ENCODE assay signal across 8 mouse cellular contexts in the genomic region with DNA sequence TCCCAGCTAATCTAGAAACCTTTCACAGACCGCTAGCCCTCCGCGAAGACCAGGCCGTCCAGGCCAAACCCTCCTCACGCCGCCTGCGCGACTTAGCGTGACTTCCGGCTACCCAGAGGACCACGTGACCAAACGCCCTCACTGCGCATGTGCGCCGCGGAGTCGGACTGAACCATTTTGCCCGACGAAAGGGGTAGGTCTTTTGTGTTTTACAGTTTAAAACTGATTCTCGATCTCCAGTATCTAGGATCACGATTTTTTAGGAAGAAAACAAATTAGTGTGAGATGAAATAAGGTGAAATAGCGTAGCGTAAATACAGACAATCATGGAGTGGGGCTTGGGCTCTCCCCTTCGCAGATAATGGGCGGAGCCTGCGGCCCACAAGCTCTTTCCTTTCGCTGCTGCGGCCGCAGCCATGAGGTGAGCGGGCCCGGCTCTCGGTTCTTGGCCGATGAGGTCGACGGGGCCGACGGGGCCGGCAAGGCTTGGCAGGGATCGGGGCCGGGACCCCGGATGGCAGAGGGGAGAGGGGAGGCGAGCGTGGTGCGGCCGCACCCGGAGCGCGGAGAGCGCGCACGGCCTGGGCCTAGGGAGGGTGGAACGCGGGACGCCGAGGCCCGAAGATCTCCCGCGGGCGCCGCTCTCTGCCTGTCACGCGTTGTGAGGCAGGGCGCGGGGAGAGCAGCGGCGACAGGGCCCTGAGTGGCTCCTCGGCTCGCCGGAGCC. TPM values are rescaled to one million over a fixed set of nuclear protein-coding genes. Genes with fewer than 3 reads are reported as not detected.
DNase-seq lines count a peak whose midpoint lies in the region; ATAC-seq and TF ChIP-seq lines count a peak whose summit lies in the region.

Gene Rpl19, plus strand, starts transcription at position 141 of the 727 bp plus-strand sequence.

- H3K9ac ChIP-seq in heart, embryonic 11.5 days (ENCODE audit: low read depth, low read length), result peak within 1 kb of the TSS; percentile 100
- H3K9ac ChIP-seq in kidney, embryonic 16.5 days (replicated peaks; ENCODE audit: low read length), result peak within 1 kb of the TSS; percentile 100
- peak within 1 kb of the TSS; percentile 94 for H3K9ac ChIP-seq in liver, adult 2 months (ENCODE audit: low read depth, low read length)

- H3ac ChIP-seq in myocyte (ENCODE audit: control insufficient read depth, insufficient read length), result peak within 1 kb of the TSS; percentile 79

- peaks cover 10% of the 10 kb centered on the region for H3K4me1 ChIP-seq in heart, embryonic 11.5 days (ENCODE audit: control insufficient read depth, insufficient read depth, low read length)
- peaks cover 32% of the 10 kb centered on the region for H3K4me1 ChIP-seq in kidney, embryonic 16.5 days (ENCODE audit: insufficient read depth, low read length)
- H3K4me1 ChIP-seq in liver, adult 2 months (ENCODE audit: control insufficient read depth, insufficient read depth, low read length), result peaks cover 3% of the 10 kb centered on the region; the same call in 1 of the 2 replicates

- no peak for TF ChIP-seq CTCF in liver, adult 2 months (IDR thresholded peaks at IDR 0.05; ENCODE audit: low read depth, low read length)

- whole genome bisulfite sequencing in heart, embryonic 11.5 days (ENCODE audit: insufficient replicate concordance), result under 1% methylated on average over 69 of the region's 69 CpGs
- under 1% methylated on average over 66 of the region's 69 CpGs for WGBS in kidney, embryonic 16.5 days
- WGBS in liver, adult 2 months, result under 1% methylated on average over 68 of the region's 69 CpGs

- H3K27me3 ChIP-seq in heart, embryonic 11.5 days (ENCODE audit: control insufficient read depth, insufficient read depth, low read length), result no peaks in the 10 kb centered on the region
- H3K27me3 ChIP-seq in kidney, embryonic 16.5 days (ENCODE audit: insufficient read depth, low read length), result no peaks in the 10 kb centered on the region
- peaks cover 2% of the 10 kb centered on the region; the same call in 1 of the 2 replicates for H3K27me3 ChIP-seq in liver, adult 2 months (ENCODE audit: control insufficient read depth, insufficient read depth, low read length)
- H3K27me3 ChIP-seq in myocyte (ENCODE audit: control insufficient read depth, insufficient read depth, insufficient read length), result no peaks in the 10 kb centered on the region
- no peaks in the 10 kb centered on the region for H3K27me3 ChIP-seq in splenic B cell, adult 2 months (ENCODE audit: control insufficient read depth, insufficient read depth, low read length, poor library complexity, severe bottlenecking)

- H3K27ac ChIP-seq in heart, embryonic 11.5 days (ENCODE audit: low read depth, low read length), result peak within 1 kb of the TSS; percentile 85
- peak within 1 kb of the TSS; percentile 97 for H3K27ac ChIP-seq in kidney, embryonic 16.5 days (ENCODE audit: low read length)
- H3K27ac ChIP-seq in liver, adult 2 months (replicated peaks; ENCODE audit: insufficient read depth, low read depth, low read length), result peak within 1 kb of the TSS; percentile 78

- ATAC-seq in erythroblast, adult 5-6 weeks (replicated peaks; ENCODE audit: low FRiP score, poor library complexity, severe bottlenecking), result peak; percentile 90
- peak; percentile 70; the same call in 1 of the 2 replicates for ATAC-seq in heart, embryonic 11.5 days (replicated peaks; ENCODE audit: insufficient number of reproducible peaks, low FRiP score, low TSS enrichment)
- ATAC-seq in kidney, embryonic 16.5 days (ENCODE audit: low FRiP score, low TSS enrichment), result peak; percentile 62

- peak; percentile 91 to 93 for DNase-seq in B cell, adult 2 months
- DNase-seq in brain, adult 2 months (ENCODE audit: low read depth, low spot score), result peak; percentile 97
- peak; percentile 83 for DNase-seq in liver, adult 2 months (ENCODE audit: extremely low read depth, low read depth, low spot score)
- DNase-seq in splenic B cell, adult 2 months (ENCODE audit: low read depth, low spot score), result peak; percentile 93

- peaks cover 21% of the 10 kb centered on the region for H3K36me3 ChIP-seq in heart, embryonic 11.5 days (ENCODE audit: control insufficient read depth, insufficient read depth, low read length)
- H3K36me3 ChIP-seq in kidney, embryonic 16.5 days (ENCODE audit: insufficient read depth, low read length), result peaks cover 33% of the 10 kb centered on the region
- H3K36me3 ChIP-seq in liver, adult 2 months (ENCODE audit: control insufficient read depth, insufficient read depth, low read length), result peaks cover 25% of the 10 kb centered on the region
- H3K36me3 ChIP-seq in myocyte (ENCODE audit: control insufficient read depth, insufficient read depth), result peaks cover 33% of the 10 kb centered on the region
- no peaks in the 10 kb centered on the region; the same call in none of the 2 replicates for H3K36me3 ChIP-seq in splenic B cell, adult 2 months (ENCODE audit: control insufficient read depth, insufficient read depth, low read length, poor library complexity, severe bottlenecking)

- peaks cover 7% of the 10 kb centered on the region for H3K79me2 ChIP-seq in liver, adult 2 months (ENCODE audit: control insufficient read depth, insufficient read depth, low read length)
- peaks cover 21% of the 10 kb centered on the region for H3K79me2 ChIP-seq in myocyte (ENCODE audit: control insufficient read depth, insufficient read depth)

- H3K4me2 ChIP-seq in heart, embryonic 11.5 days, result peak within 1 kb of the TSS; percentile 91
- peak within 1 kb of the TSS; percentile 82 for H3K4me2 ChIP-seq in kidney, embryonic 16.5 days (replicated peaks; ENCODE audit: low read depth, low read length)
- H3K4me2 ChIP-seq in myocyte (ENCODE audit: low read depth), result peak within 1 kb of the TSS; percentile 94

- H3K4me3 ChIP-seq in heart, embryonic 11.5 days (ENCODE audit: low read depth, low read length), result peak within 1 kb of the TSS; percentile 100
- H3K4me3 ChIP-seq in kidney, embryonic 16.5 days (ENCODE audit: low read length), result peak within 1 kb of the TSS; percentile 100
- peak within 1 kb of the TSS; percentile 99 for H3K4me3 ChIP-seq in liver, adult 2 months (ENCODE audit: insufficient read depth, low read depth, low read length)
- H3K4me3 ChIP-seq in myocyte, result peak within 1 kb of the TSS; percentile 89

- H3K9me3 ChIP-seq in heart, embryonic 11.5 days (replicated peaks; ENCODE audit: control insufficient read depth, low read length), result no peaks in the 10 kb centered on the region
- H3K9me3 ChIP-seq in kidney, embryonic 16.5 days (ENCODE audit: low read length), result no peaks in the 10 kb centered on the region

- peak; percentile 92 for TF ChIP-seq POLR2A in liver, adult 2 months (IDR thresholded peaks at IDR 0.05; ENCODE audit: extremely low read depth, insufficient read depth, low read length)
- TF ChIP-seq POLR2A in myocyte (IDR thresholded peaks at IDR 0.05; ENCODE audit: insufficient read length, low read depth), result peak; percentile 73

TF ChIP-seq in myocyte, 11 proteins besides CTCF, POLR2A, EP300 and RAD21:
- TF ChIP-seq POLR2AphosphoS2 (IDR thresholded peaks at IDR 0.05; ENCODE audit: insufficient read length, low read depth) (peak; percentile 92), MYOD1 (IDR thresholded peaks at IDR 0.05; ENCODE audit: control insufficient read depth in 1 of 3, insufficient read length in 2 of 3, low read depth in 2 of 3) (peak in 1 of 3 experiments; percentile 4), REST (IDR thresholded peaks at IDR 0.05; ENCODE audit: insufficient read depth, insufficient read length) (no peak), USF1 (IDR thresholded peaks at IDR 0.05; ENCODE audit: low read depth) (peak; percentile 100), SRF (IDR thresholded peaks at IDR 0.05; ENCODE audit: control insufficient read depth, insufficient read length, low read depth) (no peak), TCF3 (IDR thresholded peaks at IDR 0.05; ENCODE audit: insufficient read length, low read depth) (no peak), TCF12 (IDR thresholded peaks at IDR 0.05; ENCODE audit: insufficient read depth, poor library complexity, severe bottlenecking) (no peak), CEBPB (IDR thresholded peaks at IDR 0.05; ENCODE audit: insufficient read depth, poor library complexity, severe bottlenecking) (no peak), MYOG (IDR thresholded peaks at IDR 0.05; ENCODE audit: control insufficient read depth in 1 of 3, insufficient read depth in 1 of 3, insufficient read length in 2 of 3, low read depth in 2 of 3) (peak in 1 of 3 experiments; percentile 17)

RNA-seq across cellular contexts. Expression of gene Rpl19, which starts in this region (rescaled TPM):
- 701 and 899 TPM in 2 replicates for total RNA-seq in erythroblast, adult 5-6 weeks (2015; ENCODE audit: low replicate concordance)
- 332 and 357 TPM in 2 replicates for total RNA-seq in erythroblast, adult 5-6 weeks (2017; ENCODE audit: low replicate concordance)
- 855 and 888 TPM in 2 replicates for polyA plus RNA-seq in heart, embryonic 11.5 days (2014; fragmentation: Nextera tagmentation; extraction: Ambion mirVana)
- 950 and 1,086 TPM in 2 replicates for polyA plus RNA-seq in kidney, embryonic 16.5 days (2015; fragmentation: Nextera tagmentation; extraction: Ambion mirVana)
- total RNA-seq in liver, adult 2 months (2014; rRNA removed), result 606 and 614 TPM in 2 replicates
- 224 and 235 TPM in 2 replicates for polyA plus RNA-seq in liver, adult 2 months (2012; rRNA removed)
- polyA plus RNA-seq in myocyte (2012; fragmentation: generic; extraction: Trizol), result 2,972 TPM

Comparison
In these comparisons a context has a peak if more than half of its experiments do, and no peak if none do; other contexts are left out.
1. Peak in every context shown above with its lines: DNase-seq, ATAC-seq, H3K4me3 ChIP-seq and H3K27ac ChIP-seq.